Mouse (Mus musculus): ENCODE data around the gene Sgcb. TPM values are rescaled to one million over a fixed set of nuclear protein-coding genes. Genes with fewer than 3 reads are reported as not detected.

Sgcb gene
- total and polyA plus RNA-seq, 2 experiments from 2014 or later: 25.2 to 49.0 TPM

DNA sequence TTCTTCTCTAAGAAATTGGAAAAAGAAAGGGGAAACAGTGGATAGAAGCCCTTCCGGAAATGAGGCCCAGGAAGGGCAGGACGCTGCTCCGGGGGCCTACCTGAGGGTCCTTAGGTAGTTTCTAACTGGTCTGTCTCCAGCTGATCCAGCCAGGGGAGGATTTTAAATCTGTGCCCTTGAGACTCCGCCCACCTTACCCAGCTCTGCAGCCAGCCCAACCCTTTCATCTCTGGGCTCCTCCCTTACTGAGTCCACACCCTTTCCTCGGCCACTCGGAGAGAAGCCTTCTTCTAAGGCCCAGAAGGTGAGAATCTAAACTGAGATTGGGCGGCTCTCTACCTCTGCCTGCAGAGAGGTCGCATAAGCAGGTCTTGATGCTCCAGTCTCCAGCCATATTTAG is 15.3 kb downstream of the Sgcb start, which contains the start of gene Lrrc66:
Lrrc66 (minus strand) TSS at position 236 of the 400 bp plus-strand sequence.
- Histone ChIP-seq H3K4me3 (ENCODE audit: low read depth, low read length) (no peak within 1 kb of the TSS), H3K27me3 (ENCODE audit: control insufficient read depth, insufficient read depth, low read length) (no peaks in the 10 kb centered on the region), H3K9me3 (replicated peaks; ENCODE audit: control insufficient read depth, low read length) (no peaks in the 10 kb centered on the region), H3K4me2 (ENCODE audit: low read depth, low read length) (no peak within 1 kb of the TSS), H3K36me3 (replicated peaks; ENCODE audit: control insufficient read depth, insufficient read depth, low read length) (peaks cover 36% of the 10 kb centered on the region), H3K4me1 (ENCODE audit: control insufficient read depth, insufficient read depth) (0 out of 2 replicates have a peak, but pooled peaks cover 4% of the 10 kb centered on the region), H3K27ac (ENCODE audit: low read depth) (no peak within 1 kb of the TSS), H3K9ac (replicated peaks; ENCODE audit: low read depth, low read length) (no peak within 1 kb of the TSS)
- DNase-seq (ENCODE audit: low spot score) (no peak), ATAC-seq (ENCODE audit: insufficient read depth, low read depth) (no peak)
- TF ChIP-seq EP300 (IDR thresholded peaks at IDR 0.05; ENCODE audit: low read depth) (no peak), CTCF (IDR thresholded peaks at IDR 0.05; ENCODE audit: low read depth) (no peak)
- WGBS: 83% methylated on average over 8 of the region's 8 CpGs

DNA sequence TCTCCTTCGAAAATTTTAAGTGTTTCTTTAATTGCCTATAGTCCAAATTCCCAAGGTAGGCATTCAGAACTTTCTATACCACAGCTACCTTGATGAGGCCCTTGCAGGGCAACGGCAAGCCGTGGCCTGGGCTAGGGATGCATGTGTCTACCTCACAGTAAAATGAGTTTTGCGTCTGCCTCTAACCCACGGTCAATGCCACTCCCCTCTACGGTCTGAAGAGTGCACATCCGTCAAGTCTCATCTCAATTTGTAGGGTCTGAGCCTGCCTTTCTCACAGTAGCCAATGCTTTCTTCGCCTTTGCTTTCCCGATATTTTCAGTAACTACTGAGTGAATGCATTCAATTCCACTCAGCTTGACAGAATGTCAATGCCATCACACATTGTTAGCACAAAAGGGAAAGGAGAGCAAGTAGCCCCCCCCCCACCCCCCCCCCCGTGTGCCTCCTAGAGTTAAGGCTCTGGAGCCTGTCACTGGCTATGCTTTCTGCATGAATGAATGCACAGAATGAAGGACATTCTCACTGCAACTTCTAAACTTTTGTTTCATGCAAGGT is 16.5 kb downstream of the Sgcb start:
- DNase-seq (ENCODE audit: low spot score) (no peak), ATAC-seq (ENCODE audit: insufficient read depth, low read depth) (no peak)
- H3K27ac ChIP-seq (ENCODE audit: low read depth): no peak overlapping the region
- H3K9me3 ChIP-seq (replicated peaks; ENCODE audit: control insufficient read depth, low read length): no peaks in the 10 kb centered on the region
- no peak overlapping the region for H3K4me2 ChIP-seq (ENCODE audit: low read depth, low read length)
- peaks cover 25% of the 10 kb centered on the region for H3K36me3 ChIP-seq (replicated peaks; ENCODE audit: control insufficient read depth, insufficient read depth, low read length)
- no peaks in the 10 kb centered on the region for H3K27me3 ChIP-seq (ENCODE audit: control insufficient read depth, insufficient read depth, low read length)
- TF ChIP-seq CTCF (IDR thresholded peaks at IDR 0.05; ENCODE audit: low read depth) (no peak), EP300 (IDR thresholded peaks at IDR 0.05; ENCODE audit: low read depth) (no peak)
- no peak overlapping the region for H3K9ac ChIP-seq (replicated peaks; ENCODE audit: low read depth, low read length)
- whole genome bisulfite sequencing: 66% methylated on average over 10 of the region's 10 CpGs
- H3K4me1 ChIP-seq (ENCODE audit: control insufficient read depth, insufficient read depth): 0 out of 2 replicates have a peak, but pooled peaks cover 4% of the 10 kb centered on the region
- H3K4me3 ChIP-seq (ENCODE audit: low read depth, low read length): no peak overlapping the region

DNA sequence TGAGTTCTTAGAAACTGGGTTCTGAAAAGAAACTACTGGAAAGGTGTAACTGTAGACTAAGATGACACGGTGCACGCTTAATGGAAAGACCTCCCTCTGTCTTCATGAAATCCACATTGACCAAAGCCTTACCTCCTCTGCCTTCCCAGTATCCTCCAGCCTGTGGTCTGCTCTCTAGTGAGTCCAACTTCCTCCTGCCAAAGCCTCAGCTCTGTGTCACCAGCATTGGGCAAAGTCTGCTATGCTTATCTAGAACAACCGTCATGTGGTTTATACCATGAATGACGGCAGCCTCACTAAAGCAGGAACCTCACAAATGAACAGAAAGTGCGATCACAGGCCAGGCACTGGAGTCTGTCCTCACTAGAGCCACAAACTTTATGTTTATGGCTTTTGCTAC is 17.4 kb downstream of the Sgcb start:
- Histone ChIP-seq H3K9me3 (replicated peaks; ENCODE audit: control insufficient read depth, low read length) (no peaks in the 10 kb centered on the region), H3K4me1 (ENCODE audit: control insufficient read depth, insufficient read depth) (0 out of 2 replicates have a peak, but pooled peaks cover 4% of the 10 kb centered on the region), H3K36me3 (replicated peaks; ENCODE audit: control insufficient read depth, insufficient read depth, low read length) (peaks cover 16% of the 10 kb centered on the region), H3K27me3 (ENCODE audit: control insufficient read depth, insufficient read depth, low read length) (no peaks in the 10 kb centered on the region), H3K4me2 (ENCODE audit: low read depth, low read length) (no peak overlapping the region), H3K9ac (replicated peaks; ENCODE audit: low read depth, low read length) (no peak overlapping the region), H3K4me3 (ENCODE audit: low read depth, low read length) (no peak overlapping the region), H3K27ac (ENCODE audit: low read depth) (no peak overlapping the region)
- TF ChIP-seq EP300 (IDR thresholded peaks at IDR 0.05; ENCODE audit: low read depth) (no peak), CTCF (IDR thresholded peaks at IDR 0.05; ENCODE audit: low read depth) (no peak)
- ATAC-seq (ENCODE audit: insufficient read depth, low read depth) (peak; percentile 51), DNase-seq (ENCODE audit: low spot score) (peak; percentile 55)
- WGBS: 37% methylated on average over 5 of the region's 5 CpGs

DNA sequence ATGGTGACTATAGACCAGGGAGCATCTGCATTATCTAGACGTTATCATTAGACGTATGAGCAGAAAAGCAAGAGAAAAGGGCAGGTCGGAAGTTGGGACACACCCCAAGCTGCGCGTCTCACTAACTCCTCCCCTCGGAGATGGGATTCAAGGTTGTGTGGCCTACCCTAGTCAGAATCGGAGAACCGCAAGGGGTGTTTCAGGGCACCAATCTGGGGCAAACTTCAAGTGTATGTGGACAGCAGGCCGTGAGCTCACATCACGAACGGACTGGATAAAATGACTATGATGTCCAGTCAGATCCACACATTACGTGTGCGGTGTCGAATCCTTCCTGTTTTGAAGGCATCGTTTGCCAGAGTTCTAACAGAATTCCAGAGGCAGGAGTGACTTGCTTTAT is 19.6 kb downstream of the Sgcb start:
- 82% methylated on average over 15 of the region's 15 CpGs for WGBS
- no peak overlapping the region for H3K4me2 ChIP-seq (ENCODE audit: low read depth, low read length)

DNA sequence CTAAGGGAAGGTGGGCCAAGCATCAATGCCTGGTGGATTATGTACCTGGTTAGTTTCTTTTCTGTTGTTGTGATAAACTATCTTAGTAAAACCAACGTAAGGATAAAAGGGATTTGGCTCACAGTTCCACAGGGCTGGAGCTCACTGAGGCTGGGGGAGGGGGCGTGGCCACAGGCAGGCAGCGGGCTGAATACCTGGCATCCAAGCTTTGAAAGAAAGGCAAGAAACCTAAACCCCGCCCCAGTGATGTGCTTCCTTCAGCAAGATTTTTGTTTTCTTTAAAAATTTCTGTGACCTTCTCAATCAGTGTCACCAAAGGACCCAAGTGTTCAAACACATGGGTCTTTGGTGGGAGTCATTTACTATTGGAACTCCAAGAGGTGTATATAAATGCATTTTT is 20.0 kb downstream of the Sgcb start:
- Histone ChIP-seq H3K36me3 (replicated peaks; ENCODE audit: control insufficient read depth, insufficient read depth, low read length) (no peaks in the 10 kb centered on the region), H3K27me3 (ENCODE audit: control insufficient read depth, insufficient read depth, low read length) (no peaks in the 10 kb centered on the region), H3K4me2 (ENCODE audit: low read depth, low read length) (no peak overlapping the region), H3K9ac (replicated peaks; ENCODE audit: low read depth, low read length) (no peak overlapping the region), H3K4me3 (ENCODE audit: low read depth, low read length) (no peak overlapping the region), H3K4me1 (ENCODE audit: control insufficient read depth, insufficient read depth) (0 out of 2 replicates have a peak, but pooled peaks cover 4% of the 10 kb centered on the region), H3K9me3 (replicated peaks; ENCODE audit: control insufficient read depth, low read length) (no peaks in the 10 kb centered on the region), H3K27ac (ENCODE audit: low read depth) (no peak overlapping the region)
- TF ChIP-seq EP300 (IDR thresholded peaks at IDR 0.05; ENCODE audit: low read depth) (no peak), CTCF (IDR thresholded peaks at IDR 0.05; ENCODE audit: low read depth) (no peak)
- ATAC-seq (ENCODE audit: insufficient read depth, low read depth): no peak
- 67% methylated on average over 4 of the region's 4 CpGs for WGBS
- no peak for DNase-seq (ENCODE audit: low spot score)

More for the DNA sequence above, 19.6 kb downstream of the Sgcb start:
- H3K27me3 ChIP-seq (ENCODE audit: control insufficient read depth, insufficient read depth, low read length): no peaks in the 10 kb centered on the region
- no peaks in the 10 kb centered on the region for H3K9me3 ChIP-seq (replicated peaks; ENCODE audit: control insufficient read depth, low read length)
- TF ChIP-seq CTCF (IDR thresholded peaks at IDR 0.05; ENCODE audit: low read depth) (no peak), EP300 (IDR thresholded peaks at IDR 0.05; ENCODE audit: low read depth) (no peak)
- ATAC-seq (ENCODE audit: insufficient read depth, low read depth): no peak
- H3K27ac ChIP-seq (ENCODE audit: low read depth): no peak overlapping the region
- no peak overlapping the region for H3K4me3 ChIP-seq (ENCODE audit: low read depth, low read length)
- 0 out of 2 replicates have a peak, but pooled peaks cover 4% of the 10 kb centered on the region for H3K4me1 ChIP-seq (ENCODE audit: control insufficient read depth, insufficient read depth)
- H3K9ac ChIP-seq (replicated peaks; ENCODE audit: low read depth, low read length): no peak overlapping the region
- H3K36me3 ChIP-seq (replicated peaks; ENCODE audit: control insufficient read depth, insufficient read depth, low read length): no peaks in the 10 kb centered on the region
- DNase-seq (ENCODE audit: low spot score): no peak

DNA sequence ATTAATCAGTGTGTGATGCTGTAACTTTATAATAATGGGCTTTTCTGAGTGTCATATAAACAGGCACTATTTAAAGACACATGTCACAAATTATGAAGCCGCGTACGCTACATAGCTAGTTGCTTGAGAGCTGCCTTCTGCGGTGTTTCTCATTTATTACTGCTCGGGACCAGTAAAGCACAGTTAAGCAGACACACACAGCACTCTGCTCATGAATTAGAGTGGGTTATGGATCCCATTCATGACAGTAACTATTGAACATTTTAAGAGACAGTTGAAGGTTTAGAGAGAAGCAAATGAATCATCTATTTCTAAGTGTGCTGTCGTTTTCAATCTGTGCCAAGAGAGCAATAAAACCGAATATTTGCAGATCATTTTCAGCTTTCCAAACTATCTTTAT is 20.7 kb downstream of the Sgcb start:
- no peaks in the 10 kb centered on the region for H3K9me3 ChIP-seq (replicated peaks; ENCODE audit: control insufficient read depth, low read length)
- TF ChIP-seq EP300 (IDR thresholded peaks at IDR 0.05; ENCODE audit: low read depth) (no peak), CTCF (IDR thresholded peaks at IDR 0.05; ENCODE audit: low read depth) (no peak)
- no peaks in the 10 kb centered on the region for H3K36me3 ChIP-seq (replicated peaks; ENCODE audit: control insufficient read depth, insufficient read depth, low read length)
- H3K4me3 ChIP-seq (ENCODE audit: low read depth, low read length): no peak overlapping the region
- WGBS: 92% methylated on average over 7 of the region's 7 CpGs
- ATAC-seq (ENCODE audit: insufficient read depth, low read depth): no peak
- no peaks in the 10 kb centered on the region for H3K27me3 ChIP-seq (ENCODE audit: control insufficient read depth, insufficient read depth, low read length)
- 0 out of 2 replicates have a peak, but pooled peaks cover 4% of the 10 kb centered on the region for H3K4me1 ChIP-seq (ENCODE audit: control insufficient read depth, insufficient read depth)
- no peak for DNase-seq (ENCODE audit: low spot score)
- H3K27ac ChIP-seq (ENCODE audit: low read depth): no peak overlapping the region
- H3K9ac ChIP-seq (replicated peaks; ENCODE audit: low read depth, low read length): no peak overlapping the region
- H3K4me2 ChIP-seq (ENCODE audit: low read depth, low read length): no peak overlapping the region

Data from heart, postnatal 0 days (tissue).